Mouse (Mus musculus): ENCODE data around the gene Pold4. TPM values are rescaled to one million over a fixed set of nuclear protein-coding genes. Genes with fewer than 3 reads are reported as not detected.

Gene Pold4
- polyA plus RNA-seq, 1 experiment = 40.1 TPM

GRCm38 (mm10) chr19:4265956-4266355 lies 34.3 kb downstream of the Pold4 start:
- H3K27ac ChIP-seq (ENCODE audit: insufficient read depth, low read length) = no peak overlapping the region
- peaks cover 21% of the 10 kb centered on the region for H3K4me1 ChIP-seq (ENCODE audit: control insufficient read depth, insufficient read depth, low read length)
- no peak for TF ChIP-seq POLR2A (IDR thresholded peaks at IDR 0.05; ENCODE audit: borderline replicate concordance, insufficient read depth, low read length)
- TF ChIP-seq CTCF (IDR thresholded peaks at IDR 0.05; ENCODE audit: borderline replicate concordance, insufficient read depth, low read depth, low read length) = no peak
- H3K27me3 ChIP-seq (ENCODE audit: control insufficient read depth, insufficient read depth, low read length) = no peaks in the 10 kb centered on the region
- no peak for DNase-seq
- 60% methylated on average over 4 of the region's 4 CpGs for WGBS
- no peak overlapping the region for H3K4me3 ChIP-seq (replicated peaks; ENCODE audit: insufficient read depth, low read depth, low read length)

GRCm38 (mm10) chr19:4268566-4269361 lies 37.1 kb downstream of the Pold4 start, which contains the start of gene Ssh3:
TSS of gene Ssh3 (minus strand) at chr19:4269180.
- WGBS = 4% methylated on average over 46 of the region's 46 CpGs
- Histone ChIP-seq H3K27me3 (ENCODE audit: control insufficient read depth, insufficient read depth, low read length) (no peaks in the 10 kb centered on the region), H3K27ac (ENCODE audit: insufficient read depth, low read length) (peak within 1 kb of the TSS; percentile 47), H3K4me3 (replicated peaks; ENCODE audit: insufficient read depth, low read depth, low read length) (peak within 1 kb of the TSS; percentile 80), H3K4me1 (ENCODE audit: control insufficient read depth, insufficient read depth, low read length) (peaks cover 17% of the 10 kb centered on the region)
- peak; percentile 37; the same call in 1 of the 2 replicates for TF ChIP-seq POLR2A (IDR thresholded peaks at IDR 0.05; ENCODE audit: borderline replicate concordance, insufficient read depth, low read length)
- TF ChIP-seq CTCF (IDR thresholded peaks at IDR 0.05; ENCODE audit: borderline replicate concordance, insufficient read depth, low read depth, low read length) = no peak
- peak; percentile 83 to 86 for DNase-seq

GRCm38 (mm10) chr19:4270187-4270586 lies 38.5 kb downstream of the Pold4 start:
- TF ChIP-seq CTCF (IDR thresholded peaks at IDR 0.05; ENCODE audit: borderline replicate concordance, insufficient read depth, low read depth, low read length) (no peak), POLR2A (IDR thresholded peaks at IDR 0.05; ENCODE audit: borderline replicate concordance, insufficient read depth, low read length) (no peak)
- DNase-seq = no peak
- H3K27ac ChIP-seq (ENCODE audit: insufficient read depth, low read length) = no peak overlapping the region
- no peaks in the 10 kb centered on the region for H3K27me3 ChIP-seq (ENCODE audit: control insufficient read depth, insufficient read depth, low read length)
- 19% methylated on average over 6 of the region's 6 CpGs for WGBS
- H3K4me1 ChIP-seq (ENCODE audit: control insufficient read depth, insufficient read depth, low read length) = peaks cover 17% of the 10 kb centered on the region
- no peak overlapping the region for H3K4me3 ChIP-seq (replicated peaks; ENCODE audit: insufficient read depth, low read depth, low read length)

- Histone ChIP-seq H3K27ac (ENCODE audit: insufficient read depth, low read length) (no peak overlapping the region), H3K27me3 (ENCODE audit: control insufficient read depth, insufficient read depth, low read length) (no peaks in the 10 kb centered on the region), H3K4me3 (replicated peaks; ENCODE audit: insufficient read depth, low read depth, low read length) (no peak overlapping the region), H3K4me1 (ENCODE audit: control insufficient read depth, insufficient read depth, low read length) (peaks cover 17% of the 10 kb centered on the region)
- DNase-seq = peak in 1 of 2 experiments; percentile 19
- 94% methylated on average over 11 of the region's 11 CpGs for WGBS
- TF ChIP-seq POLR2A (IDR thresholded peaks at IDR 0.05; ENCODE audit: borderline replicate concordance, insufficient read depth, low read length) (no peak), CTCF (IDR thresholded peaks at IDR 0.05; ENCODE audit: borderline replicate concordance, insufficient read depth, low read depth, low read length) (no peak)
Observed at GRCm38 (mm10) chr19:4270972-4271371, 39.3 kb downstream of the Pold4 start.

- 98% methylated on average over 1 of the region's 1 CpGs for WGBS
- no peaks in the 10 kb centered on the region for H3K27me3 ChIP-seq (ENCODE audit: control insufficient read depth, insufficient read depth, low read length)
- H3K4me3 ChIP-seq (replicated peaks; ENCODE audit: insufficient read depth, low read depth, low read length) = no peak overlapping the region
- peaks cover 18% of the 10 kb centered on the region for H3K4me1 ChIP-seq (ENCODE audit: control insufficient read depth, insufficient read depth, low read length)
- peak in 1 of 2 experiments; percentile 28 for DNase-seq
- no peak overlapping the region for H3K27ac ChIP-seq (ENCODE audit: insufficient read depth, low read length)
- TF ChIP-seq CTCF (IDR thresholded peaks at IDR 0.05; ENCODE audit: borderline replicate concordance, insufficient read depth, low read depth, low read length) (peak; percentile 23; the same call in 1 of the 2 replicates), POLR2A (IDR thresholded peaks at IDR 0.05; ENCODE audit: borderline replicate concordance, insufficient read depth, low read length) (no peak)
Observed at GRCm38 (mm10) chr19:4279487-4279886, 47.8 kb downstream of the Pold4 start.

GRCm38 (mm10) chr19:4280425-4280824 lies 48.7 kb downstream of the Pold4 start:
- H3K4me3 ChIP-seq (replicated peaks; ENCODE audit: insufficient read depth, low read depth, low read length) = no peak overlapping the region
- no peak for DNase-seq
- H3K4me1 ChIP-seq (ENCODE audit: control insufficient read depth, insufficient read depth, low read length) = peaks cover 18% of the 10 kb centered on the region
- WGBS = 75% methylated on average over 9 of the region's 9 CpGs
- no peak overlapping the region for H3K27ac ChIP-seq (ENCODE audit: insufficient read depth, low read length)
- TF ChIP-seq POLR2A (IDR thresholded peaks at IDR 0.05; ENCODE audit: borderline replicate concordance, insufficient read depth, low read length) (no peak), CTCF (IDR thresholded peaks at IDR 0.05; ENCODE audit: borderline replicate concordance, insufficient read depth, low read depth, low read length) (no peak)
- no peaks in the 10 kb centered on the region for H3K27me3 ChIP-seq (ENCODE audit: control insufficient read depth, insufficient read depth, low read length)

- peak; percentile 79 to 84 for DNase-seq
- H3K27me3 ChIP-seq (ENCODE audit: control insufficient read depth, insufficient read depth, low read length) = no peaks in the 10 kb centered on the region
- TF ChIP-seq POLR2A (IDR thresholded peaks at IDR 0.05; ENCODE audit: borderline replicate concordance, insufficient read depth, low read length) = peak; percentile 45; the same call in 1 of the 2 replicates
- TF ChIP-seq CTCF (IDR thresholded peaks at IDR 0.05; ENCODE audit: borderline replicate concordance, insufficient read depth, low read depth, low read length) = peak; percentile 84
- peak within 1 kb of the TSS; percentile 74 for H3K4me3 ChIP-seq (replicated peaks; ENCODE audit: insufficient read depth, low read depth, low read length)
- WGBS = under 1% methylated on average over 50 of the region's 50 CpGs
- peak within 1 kb of the TSS; percentile 32 for H3K27ac ChIP-seq (ENCODE audit: insufficient read depth, low read length)
- peaks cover 14% of the 10 kb centered on the region for H3K4me1 ChIP-seq (ENCODE audit: control insufficient read depth, insufficient read depth, low read length)
Observed at GRCm38 (mm10) chr19:4282898-4283553, 51.3 kb downstream of the Pold4 start, which contains the start of gene Ankrd13d. TSS of gene Ankrd13d (minus strand) at chr19:4283137.

Other genes starting within 250 kb of the Pold4 start
- gene Acy3, start 245.3 kb upstream of the Pold4 start, polyA plus RNA-seq (2012; rRNA removed) = 9.7 and 10.8 TPM in 2 replicates
- gene Tbx10, start 239.1 kb upstream of the Pold4 start, polyA plus RNA-seq (2012; rRNA removed) = 0.08 and 0.33 TPM in 2 replicates
- 8.4 and 9.4 TPM in 2 replicates for gene Nudt8, start 231.3 kb upstream of the Pold4 start, polyA plus RNA-seq (2012; rRNA removed)
- 4.8 and 5.5 TPM in 2 replicates for gene Gm49405, start 231.3 kb upstream of the Pold4 start, polyA plus RNA-seq (2012; rRNA removed)
- 15.8 and 19.9 TPM in 2 replicates for gene Doc2g, start 228.6 kb upstream of the Pold4 start, polyA plus RNA-seq (2012; rRNA removed)
- gene Ndufv1, start 219.1 kb upstream of the Pold4 start, polyA plus RNA-seq (2012; rRNA removed) = 331 and 332 TPM in 2 replicates
- gene Gstp1, start 193.9 kb upstream of the Pold4 start, polyA plus RNA-seq (2012; rRNA removed) = 517 and 561 TPM in 2 replicates
- gene Gstp2, start 185.9 kb upstream of the Pold4 start, polyA plus RNA-seq (2012; rRNA removed) = 8.0 and 10.0 TPM in 2 replicates
- not detected in 2 replicates for gene Gstp3, start 172.3 kb upstream of the Pold4 start, polyA plus RNA-seq (2012; rRNA removed)
- 5.5 and 8.0 TPM in 2 replicates for gene Cabp2, start 150.3 kb upstream of the Pold4 start, polyA plus RNA-seq (2012; rRNA removed)
- 88.7 and 97.0 TPM in 2 replicates for gene Cdk2ap2, start 134.7 kb upstream of the Pold4 start, polyA plus RNA-seq (2012; rRNA removed)
- gene Pitpnm1, start 131.9 kb upstream of the Pold4 start, polyA plus RNA-seq (2012; rRNA removed) = 568 and 602 TPM in 2 replicates
- 207 and 209 TPM in 2 replicates for gene Aip, start 106.0 kb upstream of the Pold4 start, polyA plus RNA-seq (2012; rRNA removed)
- gene Gpr152, start 92.1 kb upstream of the Pold4 start, polyA plus RNA-seq (2012; rRNA removed) = 0.11 and 0.13 TPM in 2 replicates
- gene Cabp4, start 87.9 kb upstream of the Pold4 start, polyA plus RNA-seq (2012; rRNA removed) = 0.06 and 0.16 TPM in 2 replicates
- gene Coro1b, start 83.3 kb upstream of the Pold4 start, polyA plus RNA-seq (2012; rRNA removed) = 240 and 294 TPM in 2 replicates
- 0.98 and 1.2 TPM in 2 replicates for gene Ptprcap, start 78.3 kb upstream of the Pold4 start, polyA plus RNA-seq (2012; rRNA removed)
- 93.6 and 95.0 TPM in 2 replicates for gene Rps6kb2, start 68.5 kb upstream of the Pold4 start, polyA plus RNA-seq (2012; rRNA removed)
- 25.8 and 31.2 TPM in 2 replicates for gene Carns1, start 56.4 kb upstream of the Pold4 start, polyA plus RNA-seq (2012; rRNA removed)
- 1.1 and 1.4 TPM in 2 replicates for gene Tbc1d10c, start 40.6 kb upstream of the Pold4 start, polyA plus RNA-seq (2012; rRNA removed)
- 316 and 348 TPM in 2 replicates for gene Ppp1ca, start 39.8 kb upstream of the Pold4 start, polyA plus RNA-seq (2012; rRNA removed)
- gene Rad9a, start 30.2 kb upstream of the Pold4 start, polyA plus RNA-seq (2012; rRNA removed) = 31.9 and 37.6 TPM in 2 replicates
- gene Clcf1, start 17.7 kb upstream of the Pold4 start, polyA plus RNA-seq (2012; rRNA removed) = 4.3 and 5.0 TPM in 2 replicates
- gene AC109138.7, start 17.5 kb upstream of the Pold4 start, polyA plus RNA-seq (2012; rRNA removed) = 0.77 TPM in 1 of 2 replicates, not detected in the other
- gene Ssh3, start 37.3 kb downstream of the Pold4 start, polyA plus RNA-seq (2012; rRNA removed) = 139 and 151 TPM in 2 replicates
- gene Ankrd13d, start 51.2 kb downstream of the Pold4 start, polyA plus RNA-seq (2012; rRNA removed) = 74.3 and 76.1 TPM in 2 replicates
- gene Grk2, start 74.3 kb downstream of the Pold4 start, polyA plus RNA-seq (2012; rRNA removed) = 226 and 239 TPM in 2 replicates
- 87.1 and 90.4 TPM in 2 replicates for gene Kdm2a, start 166.4 kb downstream of the Pold4 start, polyA plus RNA-seq (2012; rRNA removed)
- 9.9 and 10.5 TPM in 2 replicates for gene Rhod, start 207.5 kb downstream of the Pold4 start, polyA plus RNA-seq (2012; rRNA removed)
- gene Syt12, start 245.5 kb downstream of the Pold4 start, polyA plus RNA-seq (2012; rRNA removed) = 82.4 and 104 TPM in 2 replicates

Data from cerebellum, adult 2 months (tissue).